Mouse (Mus musculus): ENCODE data around the gene Chit1.

The Chit1 gene

GRCm38 (mm10) chr1:134098726-134099515, 12.1 kb upstream of the Chit1 start:
- DNase-seq (ENCODE audit: low read depth, low spot score) = peak; percentile 94

DNA sequence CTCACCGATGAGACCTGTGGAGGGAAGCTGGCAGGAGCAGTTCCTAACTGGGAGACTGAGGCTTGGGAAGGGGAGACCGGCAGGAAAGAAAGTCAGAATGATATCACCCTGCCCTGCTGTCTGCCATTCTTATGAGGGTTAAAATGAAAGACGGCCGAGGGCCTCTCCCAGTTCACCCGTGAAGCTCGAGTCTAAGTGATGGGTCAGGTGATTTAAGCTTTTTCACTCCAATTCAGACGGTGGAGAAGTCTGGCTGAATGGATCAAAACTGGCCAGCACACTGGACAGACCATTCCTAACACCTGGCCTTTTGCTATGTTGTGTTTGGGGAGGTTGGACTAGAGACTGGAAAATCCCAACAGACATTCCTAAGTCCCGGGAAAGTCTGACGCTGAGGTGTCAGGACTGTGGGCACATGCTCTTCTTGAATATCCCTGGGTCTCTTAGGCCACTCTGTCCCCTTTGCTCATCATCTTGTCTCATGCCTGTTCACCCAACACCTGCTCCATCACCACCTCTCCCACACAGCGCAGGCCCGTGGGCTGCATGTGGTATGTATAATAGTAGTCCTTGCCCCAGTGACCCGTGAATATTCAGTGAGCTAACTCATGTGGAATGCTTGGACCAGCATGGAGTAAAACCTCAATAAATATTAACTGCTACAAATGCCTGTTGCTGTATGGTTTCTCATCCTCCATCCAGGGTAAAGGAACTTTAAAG, 11.4 kb upstream of the Chit1 start:
- DNase-seq (ENCODE audit: low read depth, low spot score) = no peak

DNA sequence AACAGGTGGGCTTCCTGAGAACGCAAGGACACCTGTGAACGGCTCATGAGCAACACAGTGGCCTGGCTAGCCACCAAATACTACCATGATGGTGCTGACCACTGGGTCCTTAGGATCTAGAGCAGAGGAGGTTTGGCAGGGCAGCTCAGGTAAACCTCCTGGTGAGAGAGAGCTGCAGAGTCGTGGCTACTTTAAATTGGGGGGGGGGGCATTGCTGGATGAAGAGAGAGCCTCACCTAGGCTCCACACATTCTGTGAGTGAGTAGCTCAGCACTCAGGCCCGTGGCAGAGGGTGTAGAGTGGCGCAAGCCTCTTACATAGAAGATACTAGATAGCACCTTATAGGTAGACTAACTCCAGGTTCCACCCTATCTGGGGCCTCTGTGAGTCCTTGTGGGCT, 10.6 kb upstream of the Chit1 start:
- no peak for DNase-seq (ENCODE audit: low read depth, low spot score)

- no peak for DNase-seq (ENCODE audit: low read depth, low spot score)
These were observed 10.1 kb upstream of the Chit1 start for GRCm38 (mm10) chr1:134100928-134101327.

GRCm38 (mm10) chr1:134101593-134101992, 9.4 kb upstream of the Chit1 start:
- DNase-seq (ENCODE audit: low read depth, low spot score) = no peak

DNA sequence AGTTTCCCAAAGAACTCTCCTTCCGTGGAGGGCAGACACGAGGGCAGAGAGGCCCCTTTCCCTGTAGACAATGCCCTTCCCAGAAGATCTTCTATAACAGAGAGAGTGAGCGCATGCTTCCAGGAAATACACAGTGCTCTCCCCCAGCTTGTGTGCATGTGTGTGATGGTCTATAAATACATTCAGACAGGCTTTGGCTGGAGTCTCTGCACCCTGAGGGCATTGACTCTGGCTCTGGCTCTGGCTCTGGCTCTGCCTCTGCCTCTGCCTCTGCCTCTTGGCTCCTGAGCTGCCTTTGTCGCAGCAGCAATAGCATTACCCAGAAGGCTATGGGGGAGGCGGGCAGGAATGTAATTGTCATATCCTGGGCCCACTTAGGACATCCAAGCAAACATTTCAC, 7.2 kb upstream of the Chit1 start:
- DNase-seq (ENCODE audit: low read depth, low spot score) = no peak

DNA sequence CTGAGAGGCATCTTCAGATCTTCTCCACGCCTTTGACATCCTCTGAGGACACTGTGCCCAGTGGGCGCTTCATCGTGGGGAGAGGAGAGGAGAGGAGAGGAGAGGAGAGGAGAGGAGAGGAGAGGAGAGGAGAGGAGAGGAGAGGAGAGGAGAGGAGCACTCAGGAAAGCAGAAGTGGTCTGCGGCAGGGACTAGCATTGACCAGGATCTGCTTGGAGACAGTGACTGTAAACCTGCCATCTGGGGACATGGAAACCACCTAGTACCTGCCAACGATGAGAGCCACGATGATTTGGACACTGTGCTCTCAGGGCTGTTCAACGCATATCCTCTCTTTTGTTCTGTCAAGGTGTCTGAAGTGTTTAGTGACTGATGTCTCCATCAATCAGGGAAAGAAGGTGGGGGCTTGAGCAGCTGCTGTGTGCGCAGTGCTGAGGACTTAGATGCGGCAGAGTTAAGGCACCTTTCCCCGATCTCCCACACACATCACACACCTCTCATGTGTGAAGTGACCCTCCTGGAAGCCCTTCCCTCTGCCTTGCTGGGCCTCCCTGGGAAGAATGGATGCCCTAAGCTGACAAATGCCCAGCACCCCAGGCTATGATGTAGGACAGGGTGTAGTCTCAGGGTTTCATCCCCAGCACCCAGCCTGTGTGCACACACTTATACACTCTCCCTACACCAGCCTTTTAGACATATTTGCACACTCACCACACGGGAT, 5.8 kb upstream of the Chit1 start:
- no peak for DNase-seq (ENCODE audit: low read depth, low spot score)

DNA sequence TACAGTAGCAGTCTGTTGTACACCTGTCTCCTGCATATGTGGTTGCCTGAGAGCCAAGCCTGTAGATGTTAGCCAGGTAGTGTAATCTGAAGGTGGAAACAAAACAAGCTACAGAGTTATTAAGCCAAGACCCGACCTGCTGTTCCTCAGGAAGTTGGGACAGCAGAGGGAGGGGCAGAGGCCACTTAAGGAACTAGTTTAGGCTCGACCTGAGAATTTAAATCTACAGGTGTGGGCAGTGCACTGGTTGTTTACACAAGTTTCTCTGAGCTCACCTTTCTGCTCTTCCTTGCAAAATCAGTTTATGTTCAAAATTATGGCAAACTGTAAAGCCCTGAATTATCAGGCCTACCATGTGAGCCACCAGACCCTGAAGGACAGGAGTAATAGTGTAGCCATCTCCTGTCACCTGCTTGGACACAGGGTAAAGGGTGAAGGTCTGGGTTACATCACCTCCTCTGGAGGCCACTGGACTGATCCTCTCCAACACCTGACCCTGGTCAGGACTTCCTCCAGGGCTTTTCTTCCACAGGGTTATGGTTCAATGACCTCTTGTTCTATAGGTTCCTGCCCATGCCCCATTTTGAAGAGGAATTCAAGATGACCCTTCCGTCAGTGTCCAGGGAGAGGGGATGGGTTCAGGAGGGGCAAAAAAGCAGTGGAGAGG, 5.1 kb upstream of the Chit1 start:
- no peak for DNase-seq (ENCODE audit: low read depth, low spot score)

- peak; percentile 87 for DNase-seq (ENCODE audit: low read depth, low spot score)
These were observed 4.3 kb upstream of the Chit1 start for GRCm38 (mm10) chr1:134106719-134107118.

- DNase-seq (ENCODE audit: low read depth, low spot score) = no peak
These were observed 3.3 kb upstream of the Chit1 start for GRCm38 (mm10) chr1:134107777-134108176.

DNA sequence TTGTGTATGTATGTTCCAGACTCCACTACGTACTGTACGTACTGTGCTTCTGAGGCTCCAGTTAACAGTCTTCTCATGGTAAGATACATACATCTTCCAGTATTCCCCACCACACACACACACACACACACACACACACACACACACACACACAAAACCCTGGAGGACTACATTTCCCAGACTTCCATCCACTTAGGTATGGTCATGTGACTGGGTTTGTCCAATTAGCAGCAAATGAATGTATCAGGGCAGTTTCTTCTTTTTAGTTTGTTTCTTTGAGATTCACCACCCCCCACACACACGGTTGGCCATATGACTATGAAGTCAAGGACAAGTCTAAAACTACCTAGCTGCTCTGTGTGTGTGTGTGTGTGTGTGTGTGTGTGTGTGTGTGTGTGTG, 1.0 kb upstream of the Chit1 start:
- peak; percentile 41 for DNase-seq (ENCODE audit: low read depth, low spot score)

DNA sequence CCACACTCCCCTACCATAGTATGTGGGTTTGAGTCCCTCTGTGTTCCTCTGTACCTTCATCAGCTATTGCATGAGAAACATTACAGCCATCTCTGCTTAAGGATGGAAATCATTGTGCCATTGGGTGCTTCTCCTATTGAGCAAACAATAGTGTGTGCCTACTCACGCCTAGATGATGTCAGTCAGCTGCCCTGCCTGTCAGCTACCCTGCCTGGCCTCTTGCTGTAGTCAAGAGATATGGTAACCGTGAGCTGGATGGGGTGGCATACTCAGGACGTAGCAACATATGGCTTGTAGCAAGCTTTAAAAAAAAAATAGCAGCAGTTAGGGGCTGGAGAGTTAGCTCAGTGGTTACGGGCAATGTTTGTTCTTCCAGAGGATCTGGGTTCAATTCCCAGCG, 593 bp upstream of the Chit1 start:
- DNase-seq (ENCODE audit: low read depth, low spot score) = no peak

DNA sequence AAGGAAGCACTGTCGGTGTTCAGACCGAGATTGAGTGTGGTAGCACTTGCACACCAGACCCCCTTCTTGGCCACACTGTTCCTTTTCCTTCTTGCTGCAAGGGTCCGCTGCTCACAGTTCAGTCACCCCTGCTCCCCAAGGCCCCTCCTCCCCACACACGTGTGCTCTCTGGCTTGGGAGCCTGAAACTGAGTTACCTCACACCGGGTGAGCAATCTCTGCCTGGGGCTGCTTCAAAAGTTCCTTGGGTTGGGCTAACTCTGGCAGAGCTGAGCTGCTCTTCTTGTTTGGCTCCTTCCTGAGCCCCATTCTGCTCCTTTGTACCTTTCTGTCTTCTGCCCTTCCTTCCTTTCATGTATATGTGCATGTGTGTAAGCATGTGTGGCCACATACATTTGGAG, 2.5 kb downstream of the Chit1 start:
- DNase-seq (ENCODE audit: low read depth, low spot score) = no peak

DNA sequence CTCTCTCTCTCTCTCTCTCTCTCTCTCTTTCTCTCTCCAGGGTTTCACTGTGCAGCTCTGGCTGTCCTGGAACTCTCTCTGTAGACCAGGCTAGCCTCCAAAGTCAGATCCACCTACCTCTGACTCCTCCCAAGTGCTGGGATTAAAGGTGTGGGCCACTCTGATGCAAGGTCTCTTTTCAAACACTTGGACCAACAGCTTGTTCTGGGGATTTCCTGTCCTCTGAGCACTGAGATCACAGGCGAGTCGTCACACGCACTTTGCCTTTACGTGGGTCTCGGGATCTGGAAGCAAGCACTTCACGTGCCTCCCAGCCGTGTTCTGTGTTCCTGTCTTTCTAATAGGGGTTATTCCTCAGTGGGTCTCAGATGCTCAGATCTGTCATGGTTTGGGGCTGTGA, 3.0 kb downstream of the Chit1 start:
- no peak for DNase-seq (ENCODE audit: low read depth, low spot score)

DNA sequence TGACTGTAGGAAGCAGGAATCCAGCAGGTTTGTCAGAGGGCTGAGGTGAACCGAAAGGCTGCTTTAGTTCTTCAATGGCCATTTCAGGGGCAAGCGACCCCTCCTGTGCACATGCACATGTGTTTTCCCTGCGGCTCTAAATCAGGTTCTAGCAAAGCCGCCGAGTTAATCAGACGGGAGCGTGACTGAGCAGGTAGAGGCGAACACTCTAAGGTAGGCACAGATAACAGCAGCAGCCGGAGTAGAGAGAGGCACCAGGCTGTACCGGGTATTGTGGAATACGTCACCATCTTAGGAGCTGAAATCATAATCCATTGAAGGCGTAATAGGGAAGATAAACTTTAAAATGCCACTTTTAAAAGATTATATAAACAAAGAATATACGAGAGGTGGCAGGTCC, 3.7 kb downstream of the Chit1 start:
- DNase-seq (ENCODE audit: low read depth, low spot score) = no peak

DNA sequence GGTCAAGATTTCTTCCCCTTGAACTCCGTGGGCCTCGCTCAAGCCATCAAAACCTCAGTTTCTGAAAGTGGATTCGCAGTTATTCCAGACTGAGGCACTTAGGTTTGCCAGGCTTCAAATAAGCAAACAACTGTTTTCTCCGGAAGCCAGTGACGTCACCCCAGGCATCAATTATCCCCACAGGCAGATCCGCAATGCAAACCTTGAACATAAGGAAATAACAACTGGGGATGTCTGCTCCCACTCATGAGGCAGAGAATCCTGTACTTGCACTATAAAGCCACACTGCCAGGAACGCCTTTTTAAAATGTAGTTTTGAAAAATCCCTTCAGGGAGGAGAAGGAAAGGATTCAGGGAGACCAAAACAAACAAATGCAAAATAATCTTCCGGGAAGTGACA, 4.4 kb downstream of the Chit1 start:
- DNase-seq (ENCODE audit: low read depth, low spot score) = peak; percentile 67

DNA sequence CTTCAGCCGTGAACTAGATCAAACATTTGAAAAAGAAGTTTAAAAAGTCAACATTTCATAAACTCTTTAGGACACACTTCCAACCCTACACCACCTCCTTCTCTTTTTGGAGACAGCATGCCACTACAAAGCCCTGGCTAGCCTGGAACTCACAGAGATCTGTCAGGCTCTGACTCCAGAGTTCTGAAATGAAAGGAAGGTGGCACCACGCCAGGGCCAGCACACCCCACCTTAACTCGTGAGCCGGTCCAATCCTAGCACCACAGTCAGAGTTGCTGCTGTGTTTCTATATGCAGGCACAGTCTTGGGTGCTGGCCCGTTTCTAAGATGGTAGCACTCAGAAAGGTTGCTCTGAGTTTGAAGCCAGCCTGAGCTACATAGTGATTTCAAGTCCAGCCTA, 6.1 kb downstream of the Chit1 start:
- no peak for DNase-seq (ENCODE audit: low read depth, low spot score)

- DNase-seq (ENCODE audit: low read depth, low spot score) = peak; percentile 91
These were observed 9.1 kb downstream of the Chit1 start for GRCm38 (mm10) chr1:134120179-134120578.

DNA sequence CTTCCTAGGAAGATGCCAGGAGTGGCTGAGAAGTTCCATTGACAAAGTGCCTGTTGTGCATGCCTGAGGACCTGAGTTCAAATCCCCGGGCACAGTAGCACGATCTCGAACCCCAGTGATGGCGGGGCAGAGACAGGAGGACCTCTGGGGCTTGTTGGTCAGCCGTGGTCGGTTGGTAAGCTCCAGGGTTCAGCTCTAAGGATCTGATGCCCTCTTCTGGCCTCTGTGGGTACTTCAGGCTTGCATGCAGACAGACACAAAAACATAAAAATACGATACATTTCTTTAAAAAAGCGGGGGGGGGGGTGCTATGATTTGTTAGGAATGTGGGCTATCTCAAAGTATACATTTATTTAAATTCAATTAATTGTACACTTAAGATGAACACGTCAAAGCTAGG, 11.2 kb downstream of the Chit1 start:
- DNase-seq (ENCODE audit: low read depth, low spot score) = peak; percentile 37

DNA sequence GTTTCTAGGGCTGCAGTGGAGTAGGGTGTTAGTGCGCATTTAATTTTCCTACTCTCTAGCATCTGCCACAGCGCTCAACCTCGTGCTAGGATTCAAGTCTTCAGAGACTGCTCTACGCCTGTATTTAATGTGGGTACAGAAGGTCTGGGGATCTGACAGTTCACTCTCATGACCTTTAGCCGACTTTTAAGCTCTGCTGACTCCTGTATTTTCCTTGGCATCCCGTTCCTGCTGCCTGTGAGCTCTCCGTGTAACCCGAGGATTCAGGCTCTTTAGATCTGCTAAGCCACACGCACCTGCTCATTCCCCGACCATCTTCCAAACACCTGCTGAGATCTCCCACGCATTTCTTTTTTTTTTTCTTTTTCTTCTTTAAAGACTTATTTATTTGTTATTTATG, 22.3 kb downstream of the Chit1 start:
- DNase-seq (ENCODE audit: low read depth, low spot score) = peak; percentile 14

DNA sequence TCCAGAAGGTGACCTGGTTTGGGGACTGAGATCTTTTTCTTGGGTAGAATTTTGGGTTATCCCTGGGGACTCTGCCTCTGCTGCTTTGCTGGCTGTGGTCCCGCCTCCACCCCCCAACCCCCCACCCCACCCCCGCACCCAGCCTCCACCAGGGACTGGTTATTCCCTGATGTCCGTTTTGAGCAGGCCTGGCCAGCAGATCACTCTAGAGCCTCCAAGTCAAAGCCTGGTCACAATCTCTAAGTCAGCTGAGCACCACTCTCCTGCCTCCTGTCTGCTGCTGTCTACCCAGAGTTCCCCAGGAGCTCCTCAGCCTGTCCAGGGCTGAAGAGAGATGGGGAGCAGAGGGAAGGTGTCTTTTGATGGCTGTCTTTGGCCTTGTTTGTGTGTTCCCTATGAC, 25.3 kb downstream of the Chit1 start:
- no peak for DNase-seq (ENCODE audit: low read depth, low spot score)

DNA sequence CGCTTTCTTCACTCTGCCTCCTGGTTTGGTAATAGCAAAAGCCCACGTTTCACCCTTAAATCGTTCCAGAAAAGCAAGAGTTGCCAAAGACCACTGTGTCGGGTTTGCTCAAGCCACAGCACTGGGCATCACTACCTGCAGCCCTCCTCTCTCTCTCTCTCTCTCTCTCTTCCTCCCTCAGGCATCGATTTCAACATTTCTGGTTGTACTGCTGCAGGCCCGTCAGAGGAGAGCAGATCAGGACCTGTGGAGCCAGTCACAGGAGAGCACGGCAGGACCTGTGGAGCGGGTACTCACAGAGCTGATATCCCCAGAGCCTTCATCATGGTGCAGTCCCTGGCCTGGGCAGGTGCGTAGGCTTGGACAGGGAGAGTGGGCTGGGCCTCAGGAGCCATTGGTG, 27.4 kb downstream of the Chit1 start:
- no peak for DNase-seq (ENCODE audit: low read depth, low spot score)

Measured in brain, adult 2 months (tissue).